Mouse (Mus musculus) bone marrow, adult 2 months (tissue): ENCODE data around the gene Klb. TPM values are rescaled to one million over a fixed set of nuclear protein-coding genes. Genes with fewer than 3 reads are reported as not detected.

ENCODE experiments used
- H3K27ac ChIP-seq: fragments of 200-500 bp; 2 replicates; pipeline ENCODE4 v1.5.1; 2012; ENCODE audit warnings: low read depth, mild to moderate bottlenecking, control low read depth, inconsistent platforms, low read length; ENCODE audit not compliant: control insufficient read depth, poor library complexity, insufficient read depth
- H3K4me1 ChIP-seq: fragments of 200-500 bp; 2 replicates; pipeline ENCODE4 v1.6.1; 2011; ENCODE audit warnings: low read length; ENCODE audit not compliant: control insufficient read depth, insufficient read depth
- H3K4me3 ChIP-seq: fragments of 200-500 bp; replicated peaks from 2 replicates; pipeline ENCODE3; 2011; ENCODE audit warnings: mild to moderate bottlenecking, low read depth, low read length, control low read depth; ENCODE audit not compliant: control insufficient read depth
- CTCF ChIP-seq: fragments of 200-500 bp; IDR thresholded peaks from 2 replicates; pipeline ENCODE4 v1.5.1; 2011; ENCODE audit warnings: low read length, control low read depth; ENCODE audit not compliant: control insufficient read depth, insufficient read depth
- POLR2A ChIP-seq: fragments of 200-500 bp; IDR thresholded peaks from 2 replicates; pipeline ENCODE4 v1.6.1; 2011; ENCODE audit warnings: low read depth, mild to moderate bottlenecking, control low read depth, low read length, borderline replicate concordance; ENCODE audit not compliant: control insufficient read depth
- WGBS: fragments of 180-500 bp; shearing (Covaris S2); methylation state at CpG from one replicate; pipeline ENCODE4 v1.1.7; 2018; 5-methylcytosine and 5-hydroxymethylcytosine counted together
- polyA plus RNA-seq: library from polyadenylated mRNA; stranded (reverse); fragments of >200 nt; gene quantifications from 2 replicates; pipeline ENCODE4 v1.2.4, GENCODE M21; 2011; ENCODE audit warnings: low replicate concordance; ENCODE audit not compliant: missing spikeins, insufficient read depth, insufficient read length

The Klb gene
- polyA plus RNA-seq, 1 experiment: not detected

GRCm38 (mm10) chr5:65324758-65325355 is 23.3 kb upstream of the Klb start:
- no peak overlapping the region for H3K4me3 ChIP-seq
- no peak overlapping the region for H3K27ac ChIP-seq
- TF ChIP-seq CTCF (no peak), POLR2A (no peak)
- peaks cover 10% of the 10 kb centered on the region for H3K4me1 ChIP-seq
- WGBS: 73% methylated on average over 3 of the region's 3 CpGs

- H3K4me1 ChIP-seq: peaks cover 10% of the 10 kb centered on the region
- no peak for TF ChIP-seq POLR2A
- TF ChIP-seq CTCF: no peak
- WGBS: 2% methylated on average over 5 of the region's 5 CpGs
- H3K27ac ChIP-seq: peak overlapping the region; percentile 94
- H3K4me3 ChIP-seq: peak overlapping the region; percentile 64
Measured at GRCm38 (mm10) chr5:65326212-65326611, 21.9 kb upstream of the Klb start.

- Histone ChIP-seq H3K4me1 (peaks cover 1% of the 10 kb centered on the region; the same call in 1 of the 2 replicates), H3K27ac (no peak overlapping the region), H3K4me3 (no peak overlapping the region)
- TF ChIP-seq POLR2A: no peak
- TF ChIP-seq CTCF: no peak
- WGBS: 73% methylated on average over 3 of the region's 3 CpGs
Measured at GRCm38 (mm10) chr5:65329971-65330370, 18.1 kb upstream of the Klb start.

GRCm38 (mm10) chr5:65334788-65335187 is 13.3 kb upstream of the Klb start:
- Histone ChIP-seq H3K4me1 (no peaks in the 10 kb centered on the region; the same call in 1 of the 2 replicates), H3K4me3 (peak overlapping the region; percentile 91), H3K27ac (peak overlapping the region; percentile 82)
- 1% methylated on average over 8 of the region's 8 CpGs for WGBS
- TF ChIP-seq CTCF: no peak
- no peak for TF ChIP-seq POLR2A

GRCm38 (mm10) chr5:65335298-65336074 is 12.6 kb upstream of the Klb start, which contains the start of gene Rfc1:
TSS of gene Rfc1 (minus strand) at chr5:65335670.
- H3K4me3 ChIP-seq: peak within 1 kb of the TSS; percentile 91
- no peaks in the 10 kb centered on the region; the same call in 1 of the 2 replicates for H3K4me1 ChIP-seq
- WGBS: under 1% methylated on average over 65 of the region's 65 CpGs
- peak within 1 kb of the TSS; percentile 82 for H3K27ac ChIP-seq
- TF ChIP-seq CTCF: no peak
- TF ChIP-seq POLR2A: no peak

GRCm38 (mm10) chr5:65336075-65336355 is 12.1 kb upstream of the Klb start:
- H3K4me1 ChIP-seq: no peaks in the 10 kb centered on the region; the same call in 1 of the 2 replicates
- TF ChIP-seq CTCF: no peak
- TF ChIP-seq POLR2A: no peak
- H3K4me3 ChIP-seq: no peak overlapping the region
- no peak overlapping the region for H3K27ac ChIP-seq
- 24% methylated on average over 4 of the region's 4 CpGs for WGBS

GRCm38 (mm10) chr5:65338394-65338793 is 9.7 kb upstream of the Klb start:
- TF ChIP-seq POLR2A (no peak), CTCF (peak; percentile 46)
- no peaks in the 10 kb centered on the region; the same call in 1 of the 2 replicates for H3K4me1 ChIP-seq
- 63% methylated on average over 6 of the region's 6 CpGs for WGBS

GRCm38 (mm10) chr5:65340167-65340566 is 7.9 kb upstream of the Klb start:
- Histone ChIP-seq H3K4me1 (no peaks in the 10 kb centered on the region), H3K4me3 (no peak overlapping the region), H3K27ac (no peak overlapping the region)
- WGBS: 76% methylated on average over 4 of the region's 4 CpGs
- no peak for TF ChIP-seq POLR2A
- TF ChIP-seq CTCF: no peak

More at GRCm38 (mm10) chr5:65338394-65338793, 9.7 kb upstream of the Klb start:
- no peak overlapping the region for H3K4me3 ChIP-seq
- no peak overlapping the region for H3K27ac ChIP-seq
